Mouse (Mus musculus) 3134 (cell line): ENCODE measurements around the gene Mesp1.

ENCODE experiments used
- DNase-seq: peaks from one replicate; pipeline ENCODE4 v3.0.0-alpha.2; 2011; ENCODE audit warnings: low spot score; ENCODE audit not compliant: insufficient read length; ENCODE audit errors: extremely low read depth

The Mesp1 gene

DNA sequence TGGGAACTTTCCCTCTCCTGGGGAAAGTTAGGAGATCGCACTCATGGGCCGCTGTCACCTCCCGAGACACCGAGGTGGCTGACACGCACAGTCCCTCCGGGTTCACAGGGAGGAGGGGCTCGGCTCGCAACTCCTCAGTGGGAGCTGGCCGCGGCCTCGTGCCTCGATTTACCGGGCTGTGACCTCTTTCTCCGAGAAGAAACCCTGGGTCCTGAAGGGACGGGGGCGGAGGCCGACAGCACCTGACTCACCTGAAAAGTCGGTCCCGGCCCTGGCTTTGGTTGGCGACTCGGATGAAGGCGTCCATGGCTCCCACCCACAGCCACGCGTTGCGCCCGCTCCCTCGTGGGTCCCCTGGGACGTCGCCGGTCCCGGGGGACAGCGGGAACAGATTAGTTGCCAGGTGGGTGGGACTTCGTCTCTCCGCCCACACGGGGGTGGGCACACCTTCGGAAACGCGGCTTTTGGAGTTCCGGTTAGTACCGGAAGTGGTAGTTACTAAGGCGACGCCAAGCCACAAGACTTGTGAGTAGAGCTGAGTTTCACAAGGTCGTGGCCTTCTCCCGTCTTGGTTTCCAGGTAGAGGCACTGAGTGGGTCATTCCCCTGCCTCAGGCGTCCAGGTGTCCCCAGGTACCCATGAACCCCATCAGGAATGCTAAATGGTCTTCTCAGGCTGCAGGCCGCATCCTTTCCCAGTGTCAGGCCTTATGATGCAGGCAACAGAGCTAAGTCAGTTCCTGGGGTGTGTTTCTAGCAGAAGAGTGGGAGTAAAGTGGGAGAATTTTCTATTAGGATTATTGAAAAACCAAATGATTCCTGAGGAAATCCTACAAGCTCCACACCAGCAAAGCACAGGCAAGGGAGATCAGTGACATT is 50.7 kb downstream of the Mesp1 start, which contains the start of the genes Pex11a and Wdr93:
TSS of gene Pex11a (minus strand) at position 473 of the 878 bp plus-strand sequence.
TSS of gene Wdr93 (plus strand) at position 505 of the 878 bp plus-strand sequence.
- peak; percentile 85 for DNase-seq

DNA sequence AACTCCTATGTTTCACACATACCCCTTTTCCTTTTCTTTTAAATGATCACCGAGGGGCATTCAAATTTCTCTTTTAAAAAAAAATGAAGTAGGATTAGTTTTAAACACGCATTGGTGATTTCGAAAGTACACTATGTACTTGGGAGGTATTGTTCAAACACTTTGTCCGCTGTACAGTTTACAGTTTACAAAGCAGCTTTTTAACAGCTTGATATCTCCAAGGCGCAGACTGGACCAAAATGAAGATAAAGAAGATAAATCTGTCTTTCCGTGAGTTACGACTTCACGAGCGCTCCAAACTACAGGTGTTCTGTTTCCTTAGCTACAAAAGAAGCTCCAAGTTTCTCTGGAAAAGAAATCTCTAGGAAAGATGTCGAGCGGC is 51.3 kb downstream of the Mesp1 start:
- no peak for DNase-seq
